Mouse (Mus musculus): ENCODE data around the gene Ppm1d. TPM values are rescaled to one million over a fixed set of nuclear protein-coding genes. Genes with fewer than 3 reads are reported as not detected.

The Ppm1d gene
- total RNA-seq, 1 experiment from 2014 or later: 15.4 TPM

DNA sequence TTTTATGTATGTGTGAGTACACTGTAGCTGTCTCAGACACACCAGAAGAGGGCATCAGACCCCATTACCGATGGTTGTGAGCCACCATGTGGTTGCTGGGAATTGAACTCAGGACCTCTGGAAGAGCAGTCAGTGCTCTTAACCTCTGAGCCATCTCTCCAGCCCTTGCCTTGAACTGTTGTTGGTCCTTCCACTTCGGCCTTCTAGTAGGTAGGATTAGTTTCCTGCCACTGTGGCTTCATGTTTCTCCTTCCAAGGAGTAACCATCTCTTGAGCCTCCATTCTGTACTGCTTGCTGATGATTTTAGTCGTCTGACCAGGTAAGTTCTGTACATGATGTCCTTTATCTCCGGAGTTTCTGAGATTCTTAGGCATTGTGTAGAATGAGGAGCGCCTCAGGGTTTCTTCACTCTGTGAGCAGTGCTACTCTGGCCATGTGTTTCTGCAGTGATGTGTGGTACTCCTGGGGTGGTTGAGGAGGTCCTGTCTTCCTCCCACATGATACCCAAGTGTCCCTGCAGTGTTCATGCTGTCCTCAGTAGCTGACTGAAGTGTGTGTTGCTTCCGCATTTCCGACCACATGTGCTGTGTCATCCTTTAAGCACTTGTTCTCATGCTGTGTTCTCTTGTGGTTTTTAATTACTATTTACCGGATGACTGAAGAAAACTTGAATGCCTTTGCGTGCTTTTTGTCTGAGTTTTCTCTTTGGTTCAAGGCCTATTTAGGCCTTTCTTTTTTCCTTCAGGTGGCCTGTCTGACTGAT, 12.7 kb downstream of the Ppm1d start:
- peak; percentile 96 for ATAC-seq (replicated peaks; ENCODE audit: insufficient number of reproducible peaks, low FRiP score, low TSS enrichment, poor library complexity, severe bottlenecking)

DNA sequence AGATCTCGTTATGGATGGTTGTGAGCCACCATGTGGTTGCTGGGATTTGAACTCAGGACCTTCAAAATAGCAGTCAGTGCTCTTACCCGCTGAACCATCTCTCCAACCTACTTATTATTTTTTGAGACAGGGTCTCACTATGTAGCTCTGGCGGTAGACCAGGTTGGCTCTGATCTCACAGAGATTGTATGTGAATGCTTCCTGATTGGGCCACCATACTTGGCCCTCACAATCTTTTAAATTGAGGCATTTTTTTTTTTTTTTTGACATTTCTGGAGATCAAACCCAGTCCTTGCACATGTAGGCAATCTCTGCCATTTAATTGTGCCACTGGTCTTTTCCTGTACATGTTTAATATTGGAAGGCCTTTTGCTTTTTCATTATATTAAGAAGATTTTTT, 17.7 kb downstream of the Ppm1d start:
- ATAC-seq (replicated peaks; ENCODE audit: insufficient number of reproducible peaks, low FRiP score, low TSS enrichment, poor library complexity, severe bottlenecking): no peak

DNA sequence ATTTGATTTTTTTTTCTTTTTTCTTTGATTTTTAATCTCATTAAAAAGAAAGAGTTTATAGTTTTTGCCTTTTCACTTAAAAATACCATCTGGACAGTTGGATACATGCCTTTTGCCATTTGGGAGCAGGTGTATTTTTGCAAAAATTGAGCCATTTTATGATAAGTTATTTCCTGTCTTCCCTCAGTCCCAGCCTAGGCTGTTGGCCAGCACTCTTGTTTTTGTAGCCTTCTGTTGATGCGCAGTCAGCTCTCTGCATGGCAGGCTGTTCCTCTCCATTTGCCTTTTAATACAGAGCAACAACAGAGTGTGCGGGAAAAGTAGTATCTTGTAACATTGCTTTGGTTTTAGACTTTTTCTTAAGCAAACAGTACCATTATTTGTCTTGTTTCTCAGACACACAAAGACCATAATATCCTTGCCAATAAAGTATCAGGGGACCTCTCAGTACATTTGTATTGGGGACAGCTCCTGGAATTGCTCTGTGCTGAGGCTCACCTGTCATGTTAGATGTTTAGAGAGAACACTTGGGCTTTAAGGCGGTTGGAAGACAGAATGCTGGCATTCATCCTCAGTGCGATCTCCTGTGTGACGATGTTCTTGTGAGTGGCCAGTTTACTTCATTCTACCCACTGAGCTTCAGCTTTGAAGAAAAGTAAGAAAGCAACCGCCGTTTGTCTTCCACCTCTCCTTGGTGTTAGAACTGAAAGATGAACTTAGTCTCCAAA, 18.3 kb downstream of the Ppm1d start:
- ATAC-seq (replicated peaks; ENCODE audit: insufficient number of reproducible peaks, low FRiP score, low TSS enrichment, poor library complexity, severe bottlenecking): no peak

DNA sequence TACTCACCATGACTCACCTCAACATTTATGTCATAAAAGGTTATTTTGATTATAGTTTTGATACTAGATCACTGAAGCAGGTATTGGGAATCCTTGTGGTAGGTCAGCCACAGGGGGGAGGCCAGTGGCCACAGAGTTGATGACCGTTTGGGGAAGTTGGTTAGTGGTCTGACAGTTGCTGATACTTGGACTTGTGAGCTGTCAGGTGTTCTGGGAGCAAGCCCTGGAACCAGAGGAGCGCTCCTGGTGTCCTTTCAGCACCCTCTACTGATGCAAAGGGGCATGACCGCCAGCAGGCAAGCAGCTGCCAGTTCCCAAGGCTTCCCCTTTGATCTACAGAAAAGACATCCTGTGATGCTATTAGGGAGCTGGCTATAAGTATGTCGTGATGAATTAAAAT, 23.7 kb downstream of the Ppm1d start:
- ATAC-seq (replicated peaks; ENCODE audit: insufficient number of reproducible peaks, low FRiP score, low TSS enrichment, poor library complexity, severe bottlenecking): no peak

- ATAC-seq (replicated peaks; ENCODE audit: insufficient number of reproducible peaks, low FRiP score, low TSS enrichment, poor library complexity, severe bottlenecking): no peak
These were observed 28.3 kb downstream of the Ppm1d start for GRCm38 (mm10) chr11:85339173-85339831.

- no peak for ATAC-seq (replicated peaks; ENCODE audit: insufficient number of reproducible peaks, low FRiP score, low TSS enrichment, poor library complexity, severe bottlenecking)
These were observed 29.1 kb downstream of the Ppm1d start for GRCm38 (mm10) chr11:85340070-85340616.

GRCm38 (mm10) chr11:85352539-85353380, 41.7 kb downstream of the Ppm1d start, which contains the start of gene Bcas3:
Gene Bcas3 (plus strand): TSS chr11:85353167.
- peak; percentile 99 for ATAC-seq (replicated peaks; ENCODE audit: insufficient number of reproducible peaks, low FRiP score, low TSS enrichment, poor library complexity, severe bottlenecking)

- ATAC-seq (replicated peaks; ENCODE audit: insufficient number of reproducible peaks, low FRiP score, low TSS enrichment, poor library complexity, severe bottlenecking): no peak
These were observed 42.8 kb downstream of the Ppm1d start for GRCm38 (mm10) chr11:85353819-85354218.

GRCm38 (mm10) chr11:85359641-85360040, 48.6 kb downstream of the Ppm1d start:
- no peak for ATAC-seq (replicated peaks; ENCODE audit: insufficient number of reproducible peaks, low FRiP score, low TSS enrichment, poor library complexity, severe bottlenecking)

- no peak for ATAC-seq (replicated peaks; ENCODE audit: insufficient number of reproducible peaks, low FRiP score, low TSS enrichment, poor library complexity, severe bottlenecking)
These were observed 50.6 kb downstream of the Ppm1d start for GRCm38 (mm10) chr11:85361621-85362020.

DNA sequence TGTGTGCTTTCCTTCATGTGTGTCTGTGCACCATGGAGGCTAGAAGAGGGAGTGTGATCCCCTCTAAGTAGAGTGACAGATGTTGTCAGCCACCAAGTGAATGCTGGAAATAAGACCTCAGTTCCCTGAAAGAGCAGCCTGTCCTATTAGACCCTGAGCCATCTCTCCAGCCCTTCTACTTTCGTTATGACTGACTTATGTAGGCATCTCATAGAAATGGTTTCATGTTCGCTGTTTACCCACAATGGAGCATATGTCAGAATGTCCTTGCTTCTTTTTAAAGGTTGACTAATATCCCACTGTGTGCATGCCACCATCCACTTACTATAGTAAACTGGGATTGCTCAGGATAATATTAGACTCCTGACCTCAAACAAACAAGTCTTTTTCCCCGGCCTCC, 55.1 kb downstream of the Ppm1d start:
- ATAC-seq (replicated peaks; ENCODE audit: insufficient number of reproducible peaks, low FRiP score, low TSS enrichment, poor library complexity, severe bottlenecking): no peak

DNA sequence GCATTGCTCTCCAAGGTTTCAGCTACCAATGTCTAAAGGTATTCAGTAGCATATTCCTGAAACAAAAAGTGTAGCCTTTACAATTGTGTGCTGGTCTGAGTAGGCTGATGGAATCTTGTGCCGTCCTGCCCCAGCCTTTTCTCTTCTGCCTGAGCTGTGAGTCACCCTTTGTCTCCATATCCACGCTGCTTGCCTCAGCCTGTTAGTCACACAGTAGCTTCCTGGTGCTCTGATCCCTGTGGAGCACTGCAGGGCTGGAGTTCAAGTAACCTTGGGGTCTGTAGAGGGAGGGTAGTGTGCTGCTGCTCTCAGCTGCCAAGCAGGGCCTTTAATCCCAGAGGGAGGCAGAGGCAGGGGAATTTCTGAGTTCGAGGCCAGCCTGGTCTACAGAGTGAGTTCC, 56.8 kb downstream of the Ppm1d start:
- no peak for ATAC-seq (replicated peaks; ENCODE audit: insufficient number of reproducible peaks, low FRiP score, low TSS enrichment, poor library complexity, severe bottlenecking)

GRCm38 (mm10) chr11:85379091-85379490, 68.0 kb downstream of the Ppm1d start:
- no peak for ATAC-seq (replicated peaks; ENCODE audit: insufficient number of reproducible peaks, low FRiP score, low TSS enrichment, poor library complexity, severe bottlenecking)

GRCm38 (mm10) chr11:85380046-85380445, 69.0 kb downstream of the Ppm1d start:
- ATAC-seq (replicated peaks; ENCODE audit: insufficient number of reproducible peaks, low FRiP score, low TSS enrichment, poor library complexity, severe bottlenecking): no peak

DNA sequence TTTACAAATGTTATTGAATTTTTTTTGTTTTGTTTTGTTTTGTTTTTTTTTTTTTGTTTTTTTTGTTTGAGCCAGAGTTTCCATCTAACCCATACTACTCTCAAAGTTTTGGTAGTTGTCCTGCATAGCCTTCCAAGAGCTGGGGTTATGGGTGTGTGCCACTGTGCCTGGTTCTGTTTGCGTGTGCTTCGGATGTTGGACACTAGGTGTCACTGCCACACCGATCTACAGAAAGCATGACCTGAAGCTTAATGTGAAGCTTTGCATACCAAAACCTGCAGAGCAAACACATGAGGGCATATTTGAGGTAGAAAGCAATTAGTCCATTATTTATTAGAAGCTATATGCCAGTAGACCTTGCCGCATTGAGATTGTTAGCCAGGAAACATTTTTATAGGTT, 71.0 kb downstream of the Ppm1d start:
- peak; percentile 75 for ATAC-seq (replicated peaks; ENCODE audit: insufficient number of reproducible peaks, low FRiP score, low TSS enrichment, poor library complexity, severe bottlenecking)

DNA sequence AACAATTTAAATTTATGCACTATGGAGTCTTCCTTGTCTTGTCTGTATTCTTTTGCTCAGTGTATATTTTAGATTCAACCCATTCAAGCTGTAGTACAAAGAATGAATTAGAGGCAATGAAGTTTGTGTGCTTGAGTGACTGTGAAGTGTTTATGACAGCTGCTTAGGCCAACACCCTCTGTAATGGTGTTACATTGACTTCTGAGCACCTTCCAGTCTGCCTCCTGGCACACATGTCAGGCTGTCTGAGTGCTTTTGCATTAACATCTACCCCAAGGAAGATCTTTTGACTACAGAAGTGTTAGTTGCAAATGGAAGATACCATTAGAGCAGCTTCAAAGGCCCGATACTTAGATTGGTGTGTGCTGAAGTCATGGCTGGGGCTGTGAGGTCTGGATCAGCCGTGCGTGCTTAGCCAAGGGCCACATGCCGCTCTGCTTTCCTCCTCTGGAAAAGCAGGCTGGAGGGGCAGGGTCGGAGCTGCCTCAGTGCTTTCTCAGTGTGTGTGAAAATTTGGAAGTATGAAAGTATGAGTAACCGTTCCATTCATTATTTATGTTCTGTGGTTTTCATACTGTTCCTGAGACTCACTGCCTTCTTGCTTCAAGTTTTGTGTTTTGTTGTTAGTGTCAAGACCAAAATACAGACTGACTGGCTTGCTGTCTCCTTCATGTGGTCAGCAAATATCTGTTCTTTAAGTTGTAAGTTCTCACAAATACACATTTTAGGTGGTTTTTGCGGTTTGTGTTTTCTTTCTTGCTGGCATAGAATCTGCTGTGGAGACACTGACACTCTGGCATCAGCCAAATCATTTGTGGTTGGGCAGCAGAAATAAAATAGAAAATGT, 73.2 kb downstream of the Ppm1d start:
- no peak for ATAC-seq (replicated peaks; ENCODE audit: insufficient number of reproducible peaks, low FRiP score, low TSS enrichment, poor library complexity, severe bottlenecking)

GRCm38 (mm10) chr11:85392179-85392863, 81.3 kb downstream of the Ppm1d start:
- ATAC-seq (replicated peaks; ENCODE audit: insufficient number of reproducible peaks, low FRiP score, low TSS enrichment, poor library complexity, severe bottlenecking): no peak
